Mouse (Mus musculus): ENCODE data around the gene Klhl3. TPM values are rescaled to one million over a fixed set of nuclear protein-coding genes. Genes with fewer than 3 reads are reported as not detected.
A peak's percentile ranks its signal among the peaks of the same experiment; 100 is the strongest.

The Klhl3 gene
- polyA plus RNA-seq, 1 experiment = 2.0 TPM

- 91% methylated on average over 12 of the region's 12 CpGs for WGBS
- no peak for DNase-seq
- Histone ChIP-seq H3K4me1 (replicated peaks; ENCODE audit: control insufficient read depth, insufficient read depth, low read length) (peaks cover 2% of the 10 kb centered on the region), H3K27me3 (ENCODE audit: control insufficient read depth, insufficient read depth, low read length) (no peaks in the 10 kb centered on the region), H3K36me3 (ENCODE audit: control insufficient read depth, insufficient read depth, low read length) (no peaks in the 10 kb centered on the region), H3K4me3 (ENCODE audit: control insufficient read depth, insufficient read depth, low read length) (no peak overlapping the region), H3K27ac (ENCODE audit: control insufficient read depth, insufficient read depth, low read length) (no peak overlapping the region)
- TF ChIP-seq POLR2A (IDR thresholded peaks at IDR 0.05; ENCODE audit: control insufficient read depth, extremely low read depth, insufficient read depth, low read length, poor library complexity) (no peak), CTCF (IDR thresholded peaks at IDR 0.05; ENCODE audit: borderline replicate concordance, control insufficient read depth, extremely low read depth, insufficient read depth, low read length, poor library complexity) (no peak)
These were observed 40.0 kb downstream of the Klhl3 start for GRCm38 (mm10) chr13:58073254-58073882.

GRCm38 (mm10) chr13:58071209-58071608 lies 42.2 kb downstream of the Klhl3 start:
- no peak for DNase-seq
- TF ChIP-seq POLR2A (IDR thresholded peaks at IDR 0.05; ENCODE audit: control insufficient read depth, extremely low read depth, insufficient read depth, low read length, poor library complexity) (no peak), CTCF (IDR thresholded peaks at IDR 0.05; ENCODE audit: borderline replicate concordance, control insufficient read depth, extremely low read depth, insufficient read depth, low read length, poor library complexity) (no peak)
- no peak overlapping the region for H3K27ac ChIP-seq (ENCODE audit: control insufficient read depth, insufficient read depth, low read length)
- WGBS = 96% methylated on average over 21 of the region's 21 CpGs
- peaks cover 18% of the 10 kb centered on the region for H3K4me1 ChIP-seq (replicated peaks; ENCODE audit: control insufficient read depth, insufficient read depth, low read length)
- H3K27me3 ChIP-seq (ENCODE audit: control insufficient read depth, insufficient read depth, low read length) = no peaks in the 10 kb centered on the region
- H3K4me3 ChIP-seq (ENCODE audit: control insufficient read depth, insufficient read depth, low read length) = no peak overlapping the region
- H3K36me3 ChIP-seq (ENCODE audit: control insufficient read depth, insufficient read depth, low read length) = no peaks in the 10 kb centered on the region

- Histone ChIP-seq H3K27me3 (ENCODE audit: control insufficient read depth, insufficient read depth, low read length) (no peaks in the 10 kb centered on the region), H3K36me3 (ENCODE audit: control insufficient read depth, insufficient read depth, low read length) (no peaks in the 10 kb centered on the region), H3K27ac (ENCODE audit: control insufficient read depth, insufficient read depth, low read length) (no peak overlapping the region), H3K4me1 (replicated peaks; ENCODE audit: control insufficient read depth, insufficient read depth, low read length) (peaks cover 18% of the 10 kb centered on the region), H3K4me3 (ENCODE audit: control insufficient read depth, insufficient read depth, low read length) (no peak overlapping the region)
- WGBS = 98% methylated on average over 12 of the region's 12 CpGs
- no peak for DNase-seq
- TF ChIP-seq POLR2A (IDR thresholded peaks at IDR 0.05; ENCODE audit: control insufficient read depth, extremely low read depth, insufficient read depth, low read length, poor library complexity) (no peak), CTCF (IDR thresholded peaks at IDR 0.05; ENCODE audit: borderline replicate concordance, control insufficient read depth, extremely low read depth, insufficient read depth, low read length, poor library complexity) (no peak)
These were observed 42.9 kb downstream of the Klhl3 start for GRCm38 (mm10) chr13:58070504-58070903.

- TF ChIP-seq POLR2A (IDR thresholded peaks at IDR 0.05; ENCODE audit: control insufficient read depth, extremely low read depth, insufficient read depth, low read length, poor library complexity) (no peak), CTCF (IDR thresholded peaks at IDR 0.05; ENCODE audit: borderline replicate concordance, control insufficient read depth, extremely low read depth, insufficient read depth, low read length, poor library complexity) (no peak)
- Histone ChIP-seq H3K4me1 (replicated peaks; ENCODE audit: control insufficient read depth, insufficient read depth, low read length) (peaks cover 18% of the 10 kb centered on the region), H3K27me3 (ENCODE audit: control insufficient read depth, insufficient read depth, low read length) (no peaks in the 10 kb centered on the region), H3K36me3 (ENCODE audit: control insufficient read depth, insufficient read depth, low read length) (no peaks in the 10 kb centered on the region), H3K4me3 (ENCODE audit: control insufficient read depth, insufficient read depth, low read length) (no peak overlapping the region), H3K27ac (ENCODE audit: control insufficient read depth, insufficient read depth, low read length) (no peak overlapping the region)
- no peak for DNase-seq
- 89% methylated on average over 15 of the region's 15 CpGs for WGBS
These were observed 44.8 kb downstream of the Klhl3 start for GRCm38 (mm10) chr13:58068421-58069209.

- Histone ChIP-seq H3K4me1 (replicated peaks; ENCODE audit: control insufficient read depth, insufficient read depth, low read length) (peaks cover 18% of the 10 kb centered on the region), H3K27me3 (ENCODE audit: control insufficient read depth, insufficient read depth, low read length) (no peaks in the 10 kb centered on the region)
- 6% methylated on average over 17 of the region's 17 CpGs for WGBS
These were observed 45.8 kb downstream of the Klhl3 start for GRCm38 (mm10) chr13:58067540-58068103.

More at GRCm38 (mm10) chr13:58067540-58068103, 45.8 kb downstream of the Klhl3 start:
- H3K4me3 ChIP-seq (ENCODE audit: control insufficient read depth, insufficient read depth, low read length) = peak overlapping the region; percentile 34
- peak; percentile 70 for DNase-seq
- peak; percentile 62; the same call in 1 of the 2 replicates for TF ChIP-seq CTCF (IDR thresholded peaks at IDR 0.05; ENCODE audit: borderline replicate concordance, control insufficient read depth, extremely low read depth, insufficient read depth, low read length, poor library complexity)
- TF ChIP-seq POLR2A (IDR thresholded peaks at IDR 0.05; ENCODE audit: control insufficient read depth, extremely low read depth, insufficient read depth, low read length, poor library complexity) = no peak
- peak overlapping the region; percentile 69 for H3K27ac ChIP-seq (ENCODE audit: control insufficient read depth, insufficient read depth, low read length)
- H3K36me3 ChIP-seq (ENCODE audit: control insufficient read depth, insufficient read depth, low read length) = no peaks in the 10 kb centered on the region
